Mouse (Mus musculus): ENCODE measurements at regions not wholly inside any gene's neighbourhood (a gene's known extent, or its start where the extent isn't known, plus 50 kb on each side); places are given as distances from the start of the nearest gene placed in this dataset.

DNA sequence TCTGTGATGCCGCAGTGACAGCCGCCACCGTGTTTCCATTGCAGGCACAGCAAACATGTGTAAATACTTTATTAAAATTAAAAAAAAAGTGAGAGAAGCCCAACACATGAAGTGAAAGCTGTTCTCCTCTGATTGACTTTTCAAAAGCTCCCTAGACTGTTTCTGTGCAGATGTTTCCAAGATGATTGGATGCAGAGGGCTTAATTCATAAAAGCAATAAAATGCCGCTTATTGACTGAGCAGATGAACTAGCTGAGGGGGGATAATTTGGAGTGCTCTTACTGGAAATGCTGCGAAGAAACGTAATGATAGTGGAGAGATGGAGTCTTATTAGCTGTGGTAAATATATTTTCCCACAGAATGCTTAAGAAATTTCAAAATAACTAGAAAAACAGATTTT is 170.4 kb downstream of the Rnf144a start:
- no peak overlapping the region for H3K4me2 ChIP-seq (replicated peaks; ENCODE audit: low read depth)
- TF ChIP-seq EP300 (optimal IDR thresholded peaks at IDR 0.05) (no peak), CTCF (IDR thresholded peaks at IDR 0.05; ENCODE audit: low read depth) (no peak)
- no peaks in the 10 kb centered on the region for H3K9me3 ChIP-seq (ENCODE audit: control insufficient read depth, low read length)
- no peak overlapping the region for H3K27ac ChIP-seq (replicated peaks)
- no peaks in the 10 kb centered on the region for H3K27me3 ChIP-seq (ENCODE audit: control insufficient read depth, insufficient read depth, low read length)
- DNase-seq (ENCODE audit: low spot score), result no peak
- ATAC-seq (ENCODE audit: low FRiP score, low TSS enrichment), result no peak
- WGBS, result 90% methylated on average over 6 of the region's 6 CpGs
- no peaks in the 10 kb centered on the region for H3K36me3 ChIP-seq (ENCODE audit: control insufficient read depth, insufficient read depth, low read length)
- H3K4me3 ChIP-seq (ENCODE audit: low read depth, low read length), result no peak overlapping the region
- H3K4me1 ChIP-seq (replicated peaks; ENCODE audit: control insufficient read depth, insufficient read depth), result no peaks in the 10 kb centered on the region
- H3K9ac ChIP-seq (ENCODE audit: low read length), result no peak overlapping the region

DNA sequence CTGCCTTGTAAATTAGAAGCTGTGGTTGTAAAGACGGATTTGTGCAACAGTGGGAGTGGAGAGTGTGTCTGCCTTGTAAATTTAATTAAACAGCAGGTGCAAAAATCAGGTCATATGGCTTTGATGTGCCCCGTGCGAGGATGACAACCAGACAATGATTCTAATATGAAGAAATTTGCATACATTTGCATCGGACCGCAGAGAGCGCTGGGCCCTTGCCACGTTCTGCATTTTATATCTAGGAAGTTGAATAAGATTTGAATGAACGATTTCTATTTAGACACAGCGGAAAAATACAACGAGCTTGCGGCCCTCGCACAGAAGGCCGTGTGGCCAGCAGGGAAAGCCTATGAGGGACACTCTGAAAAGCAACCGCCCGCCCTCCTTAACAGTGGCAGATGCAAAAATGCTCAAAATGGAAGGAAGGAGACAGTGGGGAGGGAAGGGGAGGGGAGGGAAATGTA is 187.5 kb downstream of the Rnf144a start:
- DNase-seq (ENCODE audit: low spot score) (no peak), ATAC-seq (ENCODE audit: low FRiP score, low TSS enrichment) (no peak)
- Histone ChIP-seq H3K4me3 (ENCODE audit: low read depth, low read length) (no peak overlapping the region), H3K36me3 (ENCODE audit: control insufficient read depth, insufficient read depth, low read length) (no peaks in the 10 kb centered on the region), H3K9me3 (ENCODE audit: control insufficient read depth, low read length) (no peaks in the 10 kb centered on the region), H3K27me3 (ENCODE audit: control insufficient read depth, insufficient read depth, low read length) (no peaks in the 10 kb centered on the region), H3K27ac (replicated peaks) (no peak overlapping the region), H3K4me1 (replicated peaks; ENCODE audit: control insufficient read depth, insufficient read depth) (no peaks in the 10 kb centered on the region), H3K9ac (ENCODE audit: low read length) (no peak overlapping the region), H3K4me2 (replicated peaks; ENCODE audit: low read depth) (no peak overlapping the region)
- 91% methylated on average over 14 of the region's 15 CpGs for WGBS
- no peak for TF ChIP-seq CTCF (IDR thresholded peaks at IDR 0.05; ENCODE audit: low read depth)

DNA sequence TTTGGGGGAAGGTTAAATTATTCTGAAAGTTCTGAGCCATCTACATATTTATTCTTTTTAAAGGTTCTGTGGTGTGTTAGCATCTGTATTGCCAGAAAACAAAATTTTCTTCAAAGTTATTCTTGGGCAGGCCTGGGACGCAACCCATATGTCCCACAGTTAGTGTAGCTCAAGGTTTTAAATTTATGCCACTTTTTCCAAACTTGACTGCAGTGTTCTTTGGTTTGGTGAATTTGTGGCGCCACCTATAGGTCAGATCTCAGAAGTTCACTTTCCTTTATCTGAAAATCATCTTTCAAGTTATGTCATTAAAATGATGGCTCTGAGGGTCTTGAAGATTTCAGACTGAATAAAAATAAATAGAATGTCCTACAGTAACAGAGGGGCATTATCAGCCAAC is 188.7 kb downstream of the Rnf144a start:
- TF ChIP-seq CTCF (IDR thresholded peaks at IDR 0.05; ENCODE audit: low read depth) (peak; percentile 81), EP300 (optimal IDR thresholded peaks at IDR 0.05) (no peak)
- no peak overlapping the region for H3K4me3 ChIP-seq (ENCODE audit: low read depth, low read length)
- ATAC-seq (ENCODE audit: low FRiP score, low TSS enrichment) (no peak), DNase-seq (ENCODE audit: low spot score) (no peak)
- no peaks in the 10 kb centered on the region for H3K36me3 ChIP-seq (ENCODE audit: control insufficient read depth, insufficient read depth, low read length)
- H3K4me2 ChIP-seq (replicated peaks; ENCODE audit: low read depth), result no peak overlapping the region
- no peak overlapping the region for H3K9ac ChIP-seq (ENCODE audit: low read length)
- H3K9me3 ChIP-seq (ENCODE audit: control insufficient read depth, low read length), result no peaks in the 10 kb centered on the region
- H3K27me3 ChIP-seq (ENCODE audit: control insufficient read depth, insufficient read depth, low read length), result no peaks in the 10 kb centered on the region
- WGBS, result 7% methylated on average over 2 of the region's 2 CpGs
- H3K4me1 ChIP-seq (replicated peaks; ENCODE audit: control insufficient read depth, insufficient read depth), result no peaks in the 10 kb centered on the region
- H3K27ac ChIP-seq (replicated peaks), result no peak overlapping the region

DNA sequence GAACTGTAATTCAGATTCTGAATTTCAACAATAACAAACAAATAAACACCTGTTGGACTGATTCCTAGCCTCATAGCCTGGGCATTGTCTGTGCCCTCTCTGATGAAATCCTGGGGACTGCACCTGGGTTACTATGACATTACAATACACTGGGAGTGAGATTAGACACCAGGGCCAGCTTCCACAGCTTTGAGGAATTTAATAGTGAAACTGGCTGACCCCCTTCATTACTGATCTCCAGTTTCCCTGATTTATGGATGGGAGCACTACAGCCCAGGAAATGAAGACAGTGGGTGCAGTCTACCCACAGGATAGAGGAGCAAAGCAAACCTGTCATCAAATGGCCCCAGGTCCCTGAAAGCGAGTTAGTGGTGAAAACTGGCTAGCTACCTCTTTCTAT is 202.6 kb downstream of the Rnf144a start:
- Histone ChIP-seq H3K4me2 (replicated peaks; ENCODE audit: low read depth) (no peak overlapping the region), H3K27me3 (ENCODE audit: control insufficient read depth, insufficient read depth, low read length) (no peaks in the 10 kb centered on the region), H3K4me3 (ENCODE audit: low read depth, low read length) (no peak overlapping the region), H3K4me1 (replicated peaks; ENCODE audit: control insufficient read depth, insufficient read depth) (no peaks in the 10 kb centered on the region), H3K27ac (replicated peaks) (no peak overlapping the region), H3K9ac (ENCODE audit: low read length) (no peak overlapping the region), H3K9me3 (ENCODE audit: control insufficient read depth, low read length) (no peaks in the 10 kb centered on the region), H3K36me3 (ENCODE audit: control insufficient read depth, insufficient read depth, low read length) (no peaks in the 10 kb centered on the region)
- 78% methylated on average over 1 of the region's 1 CpGs for WGBS
- no peak for ATAC-seq (ENCODE audit: low FRiP score, low TSS enrichment)
- DNase-seq (ENCODE audit: low spot score), result no peak
- TF ChIP-seq CTCF (IDR thresholded peaks at IDR 0.05; ENCODE audit: low read depth) (no peak), EP300 (optimal IDR thresholded peaks at IDR 0.05) (no peak)

DNA sequence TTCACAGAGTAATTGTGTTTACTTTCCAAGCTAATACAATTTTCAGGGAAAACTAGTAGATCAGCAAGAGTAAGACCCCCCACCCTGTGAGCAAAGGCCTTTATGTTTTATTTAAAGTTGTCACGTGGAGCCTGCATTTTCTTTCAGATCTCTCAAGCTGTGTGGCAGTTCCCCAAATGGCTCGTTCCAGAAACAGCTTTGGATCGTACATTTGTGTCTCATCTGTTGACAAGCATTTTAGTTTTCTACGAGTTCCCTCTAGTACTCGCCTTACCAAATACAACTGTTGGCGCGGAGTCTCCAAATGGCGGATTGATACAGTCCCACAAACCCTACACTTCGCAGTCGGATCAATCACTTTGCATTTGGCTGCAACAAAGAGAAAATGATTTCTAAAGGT is 203.6 kb downstream of the Rnf144a start:
- WGBS, result 60% methylated on average over 10 of the region's 10 CpGs
- Histone ChIP-seq H3K9me3 (ENCODE audit: control insufficient read depth, low read length) (no peaks in the 10 kb centered on the region), H3K27me3 (ENCODE audit: control insufficient read depth, insufficient read depth, low read length) (no peaks in the 10 kb centered on the region), H3K27ac (replicated peaks) (no peak overlapping the region), H3K36me3 (ENCODE audit: control insufficient read depth, insufficient read depth, low read length) (no peaks in the 10 kb centered on the region), H3K4me2 (replicated peaks; ENCODE audit: low read depth) (no peak overlapping the region), H3K9ac (ENCODE audit: low read length) (no peak overlapping the region), H3K4me3 (ENCODE audit: low read depth, low read length) (no peak overlapping the region), H3K4me1 (replicated peaks; ENCODE audit: control insufficient read depth, insufficient read depth) (no peaks in the 10 kb centered on the region)
- ATAC-seq (ENCODE audit: low FRiP score, low TSS enrichment) (no peak), DNase-seq (ENCODE audit: low spot score) (no peak)
- TF ChIP-seq EP300 (optimal IDR thresholded peaks at IDR 0.05) (no peak), CTCF (IDR thresholded peaks at IDR 0.05; ENCODE audit: low read depth) (no peak)

DNA sequence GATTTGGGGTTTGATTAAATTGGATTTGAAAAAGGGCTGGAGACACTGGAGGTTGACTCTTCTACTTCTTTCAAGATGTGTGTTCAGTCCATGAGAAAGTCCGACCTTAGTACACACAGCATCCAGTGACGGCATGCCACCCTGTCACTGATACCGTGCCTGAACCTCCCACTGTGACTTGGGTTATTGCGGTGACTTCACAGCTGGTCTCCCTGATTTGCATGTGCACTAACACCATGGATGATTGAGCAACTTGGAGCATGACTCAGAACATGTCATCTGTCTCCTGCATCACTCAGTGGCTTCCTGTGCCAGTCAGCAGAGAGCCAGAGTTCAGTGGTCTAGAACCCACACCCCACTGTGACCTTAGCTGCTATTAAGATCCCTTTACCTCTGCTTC is 208.3 kb downstream of the Rnf144a start:
- DNase-seq (ENCODE audit: low spot score), result no peak
- TF ChIP-seq CTCF (IDR thresholded peaks at IDR 0.05; ENCODE audit: low read depth), result no peak
- TF ChIP-seq EP300 (optimal IDR thresholded peaks at IDR 0.05), result no peak
- H3K36me3 ChIP-seq (ENCODE audit: control insufficient read depth, insufficient read depth, low read length), result no peaks in the 10 kb centered on the region
- no peak overlapping the region for H3K4me2 ChIP-seq (replicated peaks; ENCODE audit: low read depth)
- H3K9me3 ChIP-seq (ENCODE audit: control insufficient read depth, low read length), result no peaks in the 10 kb centered on the region
- no peak overlapping the region for H3K4me3 ChIP-seq (ENCODE audit: low read depth, low read length)
- H3K27ac ChIP-seq (replicated peaks), result no peak overlapping the region
- 82% methylated on average over 4 of the region's 4 CpGs for WGBS
- ATAC-seq (ENCODE audit: low FRiP score, low TSS enrichment), result no peak
- H3K27me3 ChIP-seq (ENCODE audit: control insufficient read depth, insufficient read depth, low read length), result no peaks in the 10 kb centered on the region
- H3K4me1 ChIP-seq (replicated peaks; ENCODE audit: control insufficient read depth, insufficient read depth), result no peaks in the 10 kb centered on the region
- H3K9ac ChIP-seq (ENCODE audit: low read length), result no peak overlapping the region

All from stomach, postnatal 0 days (tissue).